Mouse (Mus musculus): ENCODE results near the gene Mknk2. TPM values are rescaled to one million over a fixed set of nuclear protein-coding genes. Genes with fewer than 3 reads are reported as not detected.

Mknk2 gene
- polyA plus RNA-seq, 1 experiment = 54.0 TPM

DNA sequence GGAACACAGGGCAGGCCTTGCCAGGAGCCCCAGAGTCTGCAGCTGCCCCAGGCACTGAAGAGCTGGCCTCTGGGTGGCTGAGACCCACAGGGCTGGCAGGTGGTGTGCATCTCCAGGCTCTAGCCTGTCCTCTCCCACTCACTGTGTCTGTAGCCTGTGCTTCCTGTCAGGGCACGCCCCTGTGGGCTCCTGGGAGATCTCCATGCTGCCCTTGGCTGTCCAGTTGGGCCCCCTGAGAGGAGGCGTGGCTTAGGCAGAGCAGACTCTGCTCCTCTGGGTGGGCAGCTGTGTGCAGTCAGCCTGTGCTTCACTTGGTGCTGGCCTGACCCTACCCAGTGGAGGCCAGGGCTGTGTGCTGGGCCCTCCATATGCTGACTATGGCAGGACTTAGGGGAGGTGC lies 50.2 kb downstream of the Mknk2 start:
- Histone ChIP-seq H3K27ac (ENCODE audit: insufficient read depth, low read length) (no peak overlapping the region), H3K4me1 (ENCODE audit: control insufficient read depth, insufficient read depth, low read length) (peaks cover 12% of the 10 kb centered on the region), H3K4me3 (ENCODE audit: insufficient read depth, low read length) (no peak overlapping the region)
- TF ChIP-seq CTCF (IDR thresholded peaks at IDR 0.05; ENCODE audit: extremely low read depth, insufficient read depth, low read length) (no peak), POLR2A (IDR thresholded peaks at IDR 0.05; ENCODE audit: extremely low read depth, insufficient read depth, low read length) (no peak)

DNA sequence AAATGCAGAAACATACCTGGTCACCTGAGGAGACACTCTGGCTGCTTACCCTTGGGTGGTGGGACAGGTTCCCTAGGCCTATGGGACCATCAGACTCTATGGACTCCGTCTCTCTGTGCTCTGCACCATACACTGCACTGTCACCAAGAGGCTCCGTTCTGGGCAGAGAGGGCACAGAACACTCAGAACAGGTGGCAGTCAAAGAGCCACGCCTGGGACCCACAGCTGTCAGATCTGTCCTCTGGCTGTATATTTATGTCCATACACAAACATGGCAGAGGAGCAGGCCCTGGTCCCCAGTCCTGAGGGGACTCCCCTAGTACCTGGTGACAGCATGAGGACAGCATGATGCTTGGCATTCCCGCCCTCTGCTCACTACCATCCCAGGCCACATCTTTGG lies 52.1 kb downstream of the Mknk2 start:
- peaks cover 12% of the 10 kb centered on the region for H3K4me1 ChIP-seq (ENCODE audit: control insufficient read depth, insufficient read depth, low read length)
- no peak for TF ChIP-seq CTCF (IDR thresholded peaks at IDR 0.05; ENCODE audit: extremely low read depth, insufficient read depth, low read length)
- no peak for TF ChIP-seq POLR2A (IDR thresholded peaks at IDR 0.05; ENCODE audit: extremely low read depth, insufficient read depth, low read length)
- H3K4me3 ChIP-seq (ENCODE audit: insufficient read depth, low read length) = no peak overlapping the region
- H3K27ac ChIP-seq (ENCODE audit: insufficient read depth, low read length) = no peak overlapping the region

DNA sequence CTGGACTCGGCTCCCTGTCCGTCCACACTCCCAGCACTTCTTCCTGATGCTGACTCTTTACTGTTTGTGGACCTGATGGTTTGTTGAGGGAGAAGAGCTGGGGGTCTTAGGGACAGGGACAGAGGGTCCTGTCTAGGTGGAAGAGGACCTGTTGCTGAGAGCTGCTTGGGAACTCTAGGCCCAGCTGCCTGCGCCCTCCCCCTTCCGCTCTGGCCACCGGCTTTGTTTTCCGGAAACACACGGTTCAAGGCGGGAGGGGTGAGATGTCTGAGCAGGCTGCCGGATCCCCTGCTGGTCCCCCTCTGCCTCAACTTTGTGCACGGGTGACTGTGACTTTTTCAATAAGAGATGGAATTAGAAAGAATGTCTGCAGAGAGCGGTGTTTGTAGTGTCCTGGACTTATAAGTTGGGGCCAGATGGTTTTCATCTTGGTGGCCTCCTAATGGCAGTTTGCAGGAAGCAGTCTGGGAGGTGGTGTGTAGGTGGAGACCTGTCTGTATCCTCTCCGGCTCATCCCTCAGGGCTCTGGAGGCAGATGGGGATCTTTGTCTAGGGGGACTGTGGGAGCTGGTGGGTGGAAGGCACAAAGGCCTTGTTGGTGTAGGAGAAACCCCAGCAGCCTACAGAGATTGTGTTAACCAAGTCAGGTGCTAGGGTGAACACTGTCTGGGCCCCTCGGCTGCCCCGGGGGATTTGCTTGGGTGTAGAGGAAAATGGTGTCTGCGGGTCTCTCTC lies 54.3 kb downstream of the Mknk2 start:
- Histone ChIP-seq H3K27ac (ENCODE audit: insufficient read depth, low read length) (peak overlapping the region; percentile 71), H3K4me3 (ENCODE audit: insufficient read depth, low read length) (peak overlapping the region; percentile 94), H3K4me1 (ENCODE audit: control insufficient read depth, insufficient read depth, low read length) (peaks cover 5% of the 10 kb centered on the region)
- TF ChIP-seq POLR2A (IDR thresholded peaks at IDR 0.05; ENCODE audit: extremely low read depth, insufficient read depth, low read length) (no peak), CTCF (IDR thresholded peaks at IDR 0.05; ENCODE audit: extremely low read depth, insufficient read depth, low read length) (no peak)

DNA sequence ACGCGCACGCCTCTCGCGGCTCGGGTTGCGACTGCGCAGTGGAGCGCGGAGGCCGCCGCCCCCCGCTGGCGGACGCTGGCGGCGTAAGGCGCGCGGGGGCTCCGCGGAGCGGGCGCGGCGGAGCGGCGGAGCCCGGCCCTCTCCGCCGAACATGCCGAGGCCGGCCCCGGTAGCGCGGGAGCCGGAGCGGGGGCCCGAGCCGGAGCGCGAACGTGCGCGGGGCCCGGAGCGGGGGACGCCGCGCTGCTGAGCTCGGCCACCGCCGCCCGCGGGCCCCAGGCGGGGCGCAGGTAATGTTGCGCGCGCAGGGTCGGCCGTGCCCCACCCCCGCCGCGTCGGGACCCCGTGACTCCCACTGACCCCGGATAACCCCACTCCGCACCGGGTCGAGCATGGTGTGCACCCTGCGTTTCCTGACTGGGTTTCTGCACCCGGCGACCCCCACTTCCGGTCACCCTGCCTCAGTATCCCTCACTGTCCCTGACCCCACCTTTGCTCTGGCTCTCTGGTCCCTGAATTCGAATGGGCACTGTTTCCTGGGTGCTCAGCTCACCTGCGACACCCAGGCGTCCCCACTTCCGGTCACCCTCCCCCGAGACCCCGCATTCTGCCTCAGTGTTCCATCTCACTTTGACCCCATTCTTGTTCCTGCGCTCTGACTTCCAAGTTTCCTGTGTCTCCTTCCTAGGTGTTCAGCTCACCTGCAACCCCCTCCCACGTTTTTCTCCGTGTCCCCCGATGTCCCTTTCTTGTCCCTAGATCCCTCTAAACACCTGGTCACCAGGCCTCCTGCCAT lies 55.1 kb downstream of the Mknk2 start, which contains the start of gene Csnk1g2:
Gene Csnk1g2, plus strand, starts transcription at position 178 of the 796 bp plus-strand sequence.
- TF ChIP-seq CTCF (IDR thresholded peaks at IDR 0.05; ENCODE audit: extremely low read depth, insufficient read depth, low read length) (no peak), POLR2A (IDR thresholded peaks at IDR 0.05; ENCODE audit: extremely low read depth, insufficient read depth, low read length) (no peak)
- Histone ChIP-seq H3K4me3 (ENCODE audit: insufficient read depth, low read length) (peak within 1 kb of the TSS; percentile 94), H3K4me1 (ENCODE audit: control insufficient read depth, insufficient read depth, low read length) (peaks cover 4% of the 10 kb centered on the region), H3K27ac (ENCODE audit: insufficient read depth, low read length) (peak within 1 kb of the TSS; percentile 89)

DNA sequence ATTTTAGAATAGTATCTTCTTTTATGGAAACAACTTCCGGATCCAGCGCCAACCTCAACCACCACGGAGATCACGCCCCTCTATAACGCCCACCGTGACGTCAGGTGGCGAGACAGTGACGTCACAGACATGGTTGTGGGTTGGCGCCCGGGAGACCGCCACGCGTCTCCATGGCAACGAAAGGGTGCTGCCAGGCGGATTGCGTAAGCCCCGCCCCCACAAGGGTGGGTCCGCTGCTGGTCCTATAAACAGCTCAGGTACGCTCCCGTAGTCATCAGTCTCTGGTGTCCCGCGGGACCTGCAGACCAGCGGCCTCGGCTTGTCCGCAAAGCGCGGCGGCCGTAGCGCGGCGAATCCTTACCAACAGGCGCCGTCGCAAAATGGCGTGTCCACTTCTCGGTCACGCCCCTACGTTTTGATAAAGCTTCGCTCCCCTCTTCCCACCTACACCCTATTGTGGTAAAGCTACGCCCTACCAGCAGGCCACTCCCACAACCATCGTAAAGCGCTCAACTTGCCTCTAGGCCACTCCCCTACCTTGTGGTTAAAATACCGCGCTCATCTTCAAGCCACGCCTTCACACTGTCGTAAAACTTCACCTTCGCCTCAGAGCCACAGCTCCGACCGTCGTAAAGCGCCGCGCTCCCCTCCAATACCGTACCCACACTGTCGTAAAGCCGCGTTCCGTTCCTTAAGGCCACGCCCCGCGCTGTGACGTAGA lies 55.8 kb downstream of the Mknk2 start:
- H3K4me3 ChIP-seq (ENCODE audit: insufficient read depth, low read length) = peak overlapping the region; percentile 94

DNA sequence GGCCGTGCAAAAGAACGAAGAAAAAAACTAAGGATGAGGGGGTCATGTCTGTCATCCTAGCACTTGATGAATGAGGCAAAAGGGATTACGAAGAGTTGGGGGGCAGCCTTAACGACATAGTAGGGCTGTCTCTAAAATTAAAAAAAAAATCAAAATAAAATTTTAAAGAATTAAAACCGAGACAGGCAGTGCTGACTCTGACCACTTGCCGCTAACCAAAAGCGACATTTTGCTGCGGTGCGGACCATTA lies 56.3 kb downstream of the Mknk2 start:
- TF ChIP-seq CTCF (IDR thresholded peaks at IDR 0.05; ENCODE audit: extremely low read depth, insufficient read depth, low read length) (no peak), POLR2A (IDR thresholded peaks at IDR 0.05; ENCODE audit: extremely low read depth, insufficient read depth, low read length) (no peak)
- Histone ChIP-seq H3K4me3 (ENCODE audit: insufficient read depth, low read length) (peak overlapping the region; percentile 94), H3K4me1 (ENCODE audit: control insufficient read depth, insufficient read depth, low read length) (peaks cover 4% of the 10 kb centered on the region), H3K27ac (ENCODE audit: insufficient read depth, low read length) (peak overlapping the region; percentile 64)

More for the DNA sequence above, 55.8 kb downstream of the Mknk2 start:
- Histone ChIP-seq H3K27ac (ENCODE audit: insufficient read depth, low read length) (peak overlapping the region; percentile 89), H3K4me1 (ENCODE audit: control insufficient read depth, insufficient read depth, low read length) (peaks cover 4% of the 10 kb centered on the region)
- peak; percentile 80 for TF ChIP-seq POLR2A (IDR thresholded peaks at IDR 0.05; ENCODE audit: extremely low read depth, insufficient read depth, low read length)
- TF ChIP-seq CTCF (IDR thresholded peaks at IDR 0.05; ENCODE audit: extremely low read depth, insufficient read depth, low read length) = no peak

DNA sequence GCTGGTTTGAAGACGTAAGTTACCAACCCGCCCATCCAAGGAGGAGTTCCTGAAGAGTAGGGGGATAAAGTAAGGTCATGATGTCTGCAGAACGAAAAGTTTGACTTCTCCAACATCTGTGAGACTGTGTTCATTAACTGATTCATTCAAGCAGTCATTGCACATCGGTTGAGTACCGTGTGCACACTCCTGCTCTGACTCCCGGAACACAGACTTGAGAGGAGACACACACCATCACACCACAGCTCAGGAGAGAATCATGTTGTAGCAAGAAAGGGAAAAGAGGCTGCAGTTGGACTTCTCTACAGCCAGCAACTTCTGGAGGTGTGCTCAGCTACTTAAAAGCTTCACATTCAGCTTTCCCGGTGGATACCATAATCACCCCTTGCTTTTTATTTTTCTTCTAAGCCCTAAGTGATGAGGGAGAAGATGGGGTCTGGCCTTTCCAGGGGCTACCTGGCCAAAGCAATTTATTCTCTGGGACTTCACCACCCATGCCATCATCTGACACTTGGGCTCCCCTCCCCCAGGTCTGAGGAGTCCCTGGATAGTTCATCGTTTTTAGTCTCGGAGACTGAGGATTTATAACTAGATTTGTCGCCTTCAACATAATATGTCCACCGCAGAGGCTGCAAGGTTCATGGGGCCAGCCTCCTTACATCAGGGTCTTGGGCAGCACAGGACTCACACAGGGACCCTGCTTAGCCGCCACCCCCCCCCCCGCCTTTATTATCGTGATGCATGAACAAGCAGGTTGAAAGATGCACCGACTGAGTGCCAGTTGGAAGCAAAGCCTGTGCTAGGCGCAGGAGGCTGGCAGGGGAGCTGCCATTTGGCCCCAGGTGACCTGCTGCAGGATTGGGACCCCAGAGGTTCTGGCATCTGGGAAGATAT lies 56.9 kb downstream of the Mknk2 start:
- TF ChIP-seq POLR2A (IDR thresholded peaks at IDR 0.05; ENCODE audit: extremely low read depth, insufficient read depth, low read length) (no peak), CTCF (IDR thresholded peaks at IDR 0.05; ENCODE audit: extremely low read depth, insufficient read depth, low read length) (no peak)
- Histone ChIP-seq H3K4me1 (ENCODE audit: control insufficient read depth, insufficient read depth, low read length) (peaks cover 4% of the 10 kb centered on the region), H3K4me3 (ENCODE audit: insufficient read depth, low read length) (peak overlapping the region; percentile 94)

DNA sequence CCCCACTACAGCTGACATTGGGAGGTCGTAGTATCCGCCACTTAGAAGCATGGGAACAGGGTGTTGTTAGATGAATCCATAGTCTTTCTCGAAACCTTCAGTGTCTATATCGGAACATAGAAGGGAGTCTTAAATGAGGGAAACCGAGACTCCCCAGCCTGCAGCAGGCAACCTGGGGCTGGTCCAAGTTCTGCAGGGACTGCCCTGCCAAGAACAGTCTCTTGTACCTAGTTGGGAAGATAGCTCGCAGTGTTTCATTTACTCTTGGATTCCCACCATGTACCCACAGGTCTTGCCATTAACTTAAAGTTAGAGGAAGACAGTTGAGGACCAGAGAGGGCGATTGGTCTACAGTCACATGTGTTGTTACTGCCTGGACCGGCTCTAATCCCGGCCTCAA lies 57.5 kb downstream of the Mknk2 start:
- no peak overlapping the region for H3K27ac ChIP-seq (ENCODE audit: insufficient read depth, low read length)
- H3K4me3 ChIP-seq (ENCODE audit: insufficient read depth, low read length) = no peak overlapping the region
- H3K4me1 ChIP-seq (ENCODE audit: control insufficient read depth, insufficient read depth, low read length) = peaks cover 4% of the 10 kb centered on the region
- no peak for TF ChIP-seq POLR2A (IDR thresholded peaks at IDR 0.05; ENCODE audit: extremely low read depth, insufficient read depth, low read length)
- no peak for TF ChIP-seq CTCF (IDR thresholded peaks at IDR 0.05; ENCODE audit: extremely low read depth, insufficient read depth, low read length)

More for the DNA sequence above, 56.9 kb downstream of the Mknk2 start:
- peak overlapping the region; percentile 64 for H3K27ac ChIP-seq (ENCODE audit: insufficient read depth, low read length)
